Mouse (Mus musculus) cerebellum, adult 2 months (tissue): ENCODE measurements around the gene Pgls. TPM values are rescaled to one million over a fixed set of nuclear protein-coding genes. Genes with fewer than 3 reads are reported as not detected.

Experiments used
- DNase-seq, 2 experiments: peaks; one replicate each; pipeline ENCODE4 v3.0.0; 2021
- H3K27ac ChIP-seq: fragments of 200-500 bp; 2 replicates; pipeline ENCODE4 v1.5.1; 2012; ENCODE audit warnings: low read length, control low read depth, inconsistent platforms; ENCODE audit not compliant: insufficient read depth
- H3K27me3 ChIP-seq: fragments of 200-500 bp; 2 replicates; pipeline ENCODE4 v1.6.1; 2012; ENCODE audit warnings: inconsistent platforms, mild to moderate bottlenecking, low read length, moderate library complexity; ENCODE audit not compliant: control insufficient read depth, insufficient read depth
- H3K4me1 ChIP-seq: fragments of 200-500 bp; 2 replicates; pipeline ENCODE4 v1.6.1; 2011; ENCODE audit warnings: low read length; ENCODE audit not compliant: control insufficient read depth, insufficient read depth
- H3K4me3 ChIP-seq: fragments of 200-500 bp; replicated peaks from 2 replicates; pipeline ENCODE3; 2011; ENCODE audit warnings: mild to moderate bottlenecking, low read depth, low read length, control low read depth; ENCODE audit not compliant: insufficient read depth
- CTCF ChIP-seq: fragments of 200-500 bp; IDR thresholded peaks from 2 replicates; pipeline ENCODE4 v1.5.1; 2011; ENCODE audit warnings: low read depth, mild to moderate bottlenecking, control low read depth, low read length, moderate library complexity, borderline replicate concordance; ENCODE audit not compliant: insufficient read depth
- POLR2A ChIP-seq: fragments of 200-500 bp; IDR thresholded peaks from 2 replicates; pipeline ENCODE4 v1.6.1; 2011; ENCODE audit warnings: low read length, control low read depth, borderline replicate concordance; ENCODE audit not compliant: insufficient read depth
- WGBS: fragments of 180-500 bp; shearing (Covaris S2); methylation state at CpG from one replicate; pipeline ENCODE4 v1.1.7; 2018; 5-methylcytosine and 5-hydroxymethylcytosine counted together
- polyA plus RNA-seq: library from polyadenylated mRNA; depleted of rRNA; stranded (reverse); fragments of >200 nt; gene quantifications from 2 replicates; pipeline ENCODE4 v1.2.3, GENCODE M21; 2012; rRNA removed

Gene Pgls
- polyA plus RNA-seq, 1 experiment: 42.5 TPM

DNA sequence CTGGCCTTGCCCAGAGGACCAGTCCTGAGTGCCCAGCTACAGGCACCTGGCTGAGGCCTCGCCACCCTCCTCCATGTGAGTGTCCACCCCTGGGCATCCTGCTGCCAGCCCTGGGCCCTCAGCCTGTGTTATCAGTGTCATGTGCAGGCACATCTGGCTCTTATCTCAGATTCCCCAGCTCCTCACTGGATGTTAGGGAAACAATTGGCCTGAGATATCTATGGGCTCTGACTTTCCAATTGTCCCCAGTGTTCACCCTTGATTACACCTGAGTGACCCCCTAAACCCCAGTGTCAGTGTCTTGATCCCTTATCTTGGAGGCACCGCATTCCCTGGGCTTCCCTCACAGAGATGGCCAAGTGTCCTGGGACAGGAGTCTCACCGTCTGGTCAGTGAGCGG is 47.3 kb downstream of the Pgls start:
- H3K4me3 ChIP-seq: no peak overlapping the region
- peaks cover 14% of the 10 kb centered on the region for H3K4me1 ChIP-seq
- no peaks in the 10 kb centered on the region for H3K27me3 ChIP-seq
- no peak for DNase-seq
- H3K27ac ChIP-seq: no peak overlapping the region
- 96% methylated on average over 4 of the region's 4 CpGs for WGBS
- TF ChIP-seq CTCF (no peak), POLR2A (no peak)

DNA sequence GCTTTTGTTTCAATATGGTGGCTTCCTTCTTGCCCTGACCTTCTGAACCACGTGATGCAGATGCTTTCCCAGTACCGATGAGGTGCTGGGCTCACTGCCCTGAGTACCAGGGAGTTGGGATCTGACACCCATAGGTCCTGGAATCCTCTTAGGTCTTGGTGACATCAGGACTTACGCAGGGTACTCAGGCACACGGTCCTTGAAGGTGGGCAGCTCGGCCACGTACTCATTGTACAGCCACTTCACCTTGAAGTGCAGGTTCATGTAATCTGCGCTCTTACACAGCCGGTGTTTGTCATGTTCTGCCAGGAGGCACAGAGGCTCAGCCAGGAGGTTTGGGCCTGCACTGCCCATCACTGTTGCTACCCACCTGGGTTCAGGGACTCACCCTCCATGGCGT is 53.5 kb downstream of the Pgls start:
- H3K27me3 ChIP-seq: no peaks in the 10 kb centered on the region
- DNase-seq: no peak
- H3K27ac ChIP-seq: no peak overlapping the region
- no peak overlapping the region for H3K4me3 ChIP-seq
- WGBS: 78% methylated on average over 9 of the region's 9 CpGs
- TF ChIP-seq POLR2A (no peak), CTCF (no peak)
- no peaks in the 10 kb centered on the region for H3K4me1 ChIP-seq

Other genes starting within 250 kb of the Pgls start
- 199 and 204 TPM in 2 replicates for gene Use1, start 225.3 kb upstream of the Pgls start, polyA plus RNA-seq
- gene Ocel1, start 220.9 kb upstream of the Pgls start, polyA plus RNA-seq: 7.3 and 8.0 TPM in 2 replicates
- gene Nr2f6, start 210.2 kb upstream of the Pgls start, polyA plus RNA-seq: 53.0 and 59.8 TPM in 2 replicates
- gene Ushbp1, start 196.4 kb upstream of the Pgls start, polyA plus RNA-seq: 9.5 and 9.7 TPM in 2 replicates
- 163 and 179 TPM in 2 replicates for gene Babam1, start 195.3 kb upstream of the Pgls start, polyA plus RNA-seq
- 0.43 and 0.44 TPM in 2 replicates for gene Ankle1, start 186.2 kb upstream of the Pgls start, polyA plus RNA-seq
- gene Abhd8, start 128.5 kb upstream of the Pgls start, polyA plus RNA-seq: 392 TPM in 2 replicates
- 68.5 and 75.4 TPM in 2 replicates for gene Mrpl34, start 127.2 kb upstream of the Pgls start, polyA plus RNA-seq
- 119 and 121 TPM in 2 replicates for gene Dda1, start 123.0 kb upstream of the Pgls start, polyA plus RNA-seq
- gene Ano8, start 106.2 kb upstream of the Pgls start, polyA plus RNA-seq: 76.2 and 81.8 TPM in 2 replicates
- 33.3 and 34.7 TPM in 2 replicates for gene Gtpbp3, start 104.1 kb upstream of the Pgls start, polyA plus RNA-seq
- 25.6 and 28.8 TPM in 2 replicates for gene Plvap, start 80.4 kb upstream of the Pgls start, polyA plus RNA-seq
- 0.08 and 0.10 TPM in 2 replicates for gene Ccdc194, start 66.5 kb upstream of the Pgls start, polyA plus RNA-seq
- gene Bst2, start 54.7 kb upstream of the Pgls start, polyA plus RNA-seq: 13.6 and 17.3 TPM in 2 replicates
- 113 and 118 TPM in 2 replicates for gene Mvb12a, start 49.3 kb upstream of the Pgls start, polyA plus RNA-seq
- gene Tmem221, start 33.3 kb upstream of the Pgls start, polyA plus RNA-seq: 0.21 and 0.26 TPM in 2 replicates
- gene Nxnl1, start 25.6 kb upstream of the Pgls start, polyA plus RNA-seq: 0.10 and 0.11 TPM in 2 replicates
- 142 and 153 TPM in 2 replicates for gene Slc27a1, start 23.3 kb upstream of the Pgls start, polyA plus RNA-seq
- gene Fam129c, start 5.5 kb downstream of the Pgls start, polyA plus RNA-seq: 3.4 and 3.7 TPM in 2 replicates
- gene Colgalt1, start 18.8 kb downstream of the Pgls start, polyA plus RNA-seq: 74.1 and 77.6 TPM in 2 replicates
- 97.3 and 110 TPM in 2 replicates for gene Unc13a, start 79.6 kb downstream of the Pgls start, polyA plus RNA-seq
- 3.6 and 3.9 TPM in 2 replicates for gene Jak3, start 84.1 kb downstream of the Pgls start, polyA plus RNA-seq
- 0.65 and 2.1 TPM in 2 replicates for gene Insl3, start 97.0 kb downstream of the Pgls start, polyA plus RNA-seq
- gene B3gnt3, start 109.6 kb downstream of the Pgls start, polyA plus RNA-seq: 0.44 and 0.48 TPM in 2 replicates
- gene Fcho1, start 133.5 kb downstream of the Pgls start, polyA plus RNA-seq: 108 and 115 TPM in 2 replicates